Mouse (Mus musculus): ENCODE results near the gene Hist1h1b. TPM values are rescaled to one million over a fixed set of nuclear protein-coding genes. Genes with fewer than 3 reads are reported as not detected.

The Hist1h1b gene
- polyA plus RNA-seq (2014; fragmentation: Illumina TruSeq; extraction: RNeasy Lipid Tissue Mini Kit (QIAGEN cat#74804); ENCODE audit: insufficient read depth, low read depth, low replicate concordance), result not detected

GRCm38 (mm10) chr13:21779767-21780731 is at the start of gene Hist1h1b:
Gene Hist1h1b, minus strand, starts transcription at chr13:21780625.

DNA sequence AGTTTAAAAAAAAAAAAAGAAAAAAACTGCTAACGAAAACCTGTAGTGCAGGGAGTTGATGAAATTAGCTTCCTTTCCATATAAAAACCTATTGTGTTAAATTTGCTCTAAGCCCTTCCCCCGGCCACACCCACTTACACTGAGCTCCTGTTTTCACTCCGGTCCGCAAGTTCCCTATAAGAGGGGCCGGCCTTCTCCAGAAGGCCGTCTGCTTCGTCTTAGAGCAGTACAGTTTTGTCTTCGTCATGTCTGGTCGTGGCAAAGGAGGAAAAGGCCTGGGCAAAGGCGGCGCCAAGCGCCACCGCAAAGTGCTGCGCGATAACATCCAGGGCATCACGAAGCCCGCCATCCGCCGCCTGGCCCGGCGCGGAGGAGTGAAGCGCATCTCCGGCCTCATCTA is 31.1 kb upstream of the Hist1h1b start, which contains the start of gene Hist1h4m:
Gene Hist1h4m, plus strand, starts transcription at position 208 of the 400 bp plus-strand sequence.

DNA sequence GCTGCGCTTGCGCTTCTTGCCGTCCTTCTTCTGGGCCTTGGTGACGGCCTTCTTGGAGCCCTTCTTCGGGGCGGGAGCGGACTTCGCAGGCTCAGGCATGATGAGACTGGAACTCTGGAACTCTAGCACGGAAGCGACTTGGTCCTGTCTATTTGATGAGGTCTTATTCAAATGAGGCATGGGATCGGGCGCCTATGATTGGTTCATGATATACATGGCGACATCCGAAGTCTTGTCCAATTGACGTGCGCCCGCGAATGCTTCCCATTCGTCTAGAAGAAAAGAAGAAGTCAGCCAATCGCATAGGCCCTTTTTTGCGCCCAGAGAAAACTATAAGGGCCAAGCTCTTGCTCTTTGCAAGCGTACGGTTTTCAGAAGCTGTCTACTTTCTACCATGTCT is 29.6 kb upstream of the Hist1h1b start, which contains the start of the genes Hist1h2bq and Hist1h2ao:
Gene Hist1h2bq, minus strand, starts transcription at position 125 of the 400 bp plus-strand sequence.
Gene Hist1h2ao, plus strand, starts transcription at position 393 of the 400 bp plus-strand sequence.

GRCm38 (mm10) chr13:21786899-21787629 is 6.6 kb upstream of the Hist1h1b start, which contains the start of the genes Hist1h2an and Hist1h2bp:
Gene Hist1h2an, minus strand, starts transcription at chr13:21787218.
Gene Hist1h2bp, plus strand, starts transcription at chr13:21787461.

GRCm38 (mm10) chr13:21783255-21783617 is 2.8 kb upstream of the Hist1h1b start, which contains the start of gene Hist1h3i:
Gene Hist1h3i, minus strand, starts transcription at chr13:21783370.

GRCm38 (mm10) chr13:21753524-21754285 is 26.7 kb downstream of the Hist1h1b start, which contains the start of the genes Hist1h2ak and Hist1h2bn:
Gene Hist1h2ak, minus strand, starts transcription at chr13:21753827.
Gene Hist1h2bn, plus strand, starts transcription at chr13:21754123.

GRCm38 (mm10) chr13:21750159-21751017 is 30.0 kb downstream of the Hist1h1b start, which contains the start of gene Hist1h4k:
Gene Hist1h4k, minus strand, starts transcription at chr13:21750505.

GRCm38 (mm10) chr13:21734906-21735767 is 45.3 kb downstream of the Hist1h1b start, which contains the start of gene Hist1h4j:
Gene Hist1h4j, plus strand, starts transcription at chr13:21735064.

Other genes starting within 250 kb of the Hist1h1b start
- gene Zkscan8, start 249.5 kb downstream of the Hist1h1b start, polyA plus RNA-seq (2014; fragmentation: Illumina TruSeq; extraction: RNeasy Lipid Tissue Mini Kit (QIAGEN cat#74804); ENCODE audit: insufficient read depth, low read depth, low replicate concordance), result 1.7 TPM
- not detected for gene Olfr1366, start 237.8 kb downstream of the Hist1h1b start, polyA plus RNA-seq (2014; fragmentation: Illumina TruSeq; extraction: RNeasy Lipid Tissue Mini Kit (QIAGEN cat#74804); ENCODE audit: insufficient read depth, low read depth, low replicate concordance)
- gene Olfr1535, start 220.7 kb downstream of the Hist1h1b start, polyA plus RNA-seq (2014; fragmentation: Illumina TruSeq; extraction: RNeasy Lipid Tissue Mini Kit (QIAGEN cat#74804); ENCODE audit: insufficient read depth, low read depth, low replicate concordance), result not detected
- gene Olfr1364, start 198.9 kb downstream of the Hist1h1b start, polyA plus RNA-seq (2014; fragmentation: Illumina TruSeq; extraction: RNeasy Lipid Tissue Mini Kit (QIAGEN cat#74804); ENCODE audit: insufficient read depth, low read depth, low replicate concordance), result not detected
- gene Olfr1362, start 166.6 kb downstream of the Hist1h1b start, polyA plus RNA-seq (2014; fragmentation: Illumina TruSeq; extraction: RNeasy Lipid Tissue Mini Kit (QIAGEN cat#74804); ENCODE audit: insufficient read depth, low read depth, low replicate concordance), result not detected
- not detected for gene Olfr11, start 138.1 kb downstream of the Hist1h1b start, polyA plus RNA-seq (2014; fragmentation: Illumina TruSeq; extraction: RNeasy Lipid Tissue Mini Kit (QIAGEN cat#74804); ENCODE audit: insufficient read depth, low read depth, low replicate concordance)
- gene Olfr1361, start 117.2 kb downstream of the Hist1h1b start, polyA plus RNA-seq (2014; fragmentation: Illumina TruSeq; extraction: RNeasy Lipid Tissue Mini Kit (QIAGEN cat#74804); ENCODE audit: insufficient read depth, low read depth, low replicate concordance), result not detected
- not detected for gene Olfr1360, start 103.2 kb downstream of the Hist1h1b start, polyA plus RNA-seq (2014; fragmentation: Illumina TruSeq; extraction: RNeasy Lipid Tissue Mini Kit (QIAGEN cat#74804); ENCODE audit: insufficient read depth, low read depth, low replicate concordance)
- gene Olfr1359, start 82.5 kb downstream of the Hist1h1b start, polyA plus RNA-seq (2014; fragmentation: Illumina TruSeq; extraction: RNeasy Lipid Tissue Mini Kit (QIAGEN cat#74804); ENCODE audit: insufficient read depth, low read depth, low replicate concordance), result not detected
- gene Hist1h2bl, start 64.5 kb downstream of the Hist1h1b start, polyA plus RNA-seq (2014; fragmentation: Illumina TruSeq; extraction: RNeasy Lipid Tissue Mini Kit (QIAGEN cat#74804); ENCODE audit: insufficient read depth, low read depth, low replicate concordance), result not detected
- gene Hist1h2ai, start 64.2 kb downstream of the Hist1h1b start, polyA plus RNA-seq (2014; fragmentation: Illumina TruSeq; extraction: RNeasy Lipid Tissue Mini Kit (QIAGEN cat#74804); ENCODE audit: insufficient read depth, low read depth, low replicate concordance), result not detected
- gene Hist1h3h, start 63.0 kb downstream of the Hist1h1b start, polyA plus RNA-seq (2014; fragmentation: Illumina TruSeq; extraction: RNeasy Lipid Tissue Mini Kit (QIAGEN cat#74804); ENCODE audit: insufficient read depth, low read depth, low replicate concordance), result not detected
- gene Hist1h2bm, start 58.6 kb downstream of the Hist1h1b start, polyA plus RNA-seq (2014; fragmentation: Illumina TruSeq; extraction: RNeasy Lipid Tissue Mini Kit (QIAGEN cat#74804); ENCODE audit: insufficient read depth, low read depth, low replicate concordance), result not detected
- gene Hist1h4j, start 45.6 kb downstream of the Hist1h1b start, polyA plus RNA-seq (2014; fragmentation: Illumina TruSeq; extraction: RNeasy Lipid Tissue Mini Kit (QIAGEN cat#74804); ENCODE audit: insufficient read depth, low read depth, low replicate concordance), result not detected
- gene Hist1h4k, start 30.1 kb downstream of the Hist1h1b start, polyA plus RNA-seq (2014; fragmentation: Illumina TruSeq; extraction: RNeasy Lipid Tissue Mini Kit (QIAGEN cat#74804); ENCODE audit: insufficient read depth, low read depth, low replicate concordance), result not detected
- not detected for gene Hist1h2ak, start 26.8 kb downstream of the Hist1h1b start, polyA plus RNA-seq (2014; fragmentation: Illumina TruSeq; extraction: RNeasy Lipid Tissue Mini Kit (QIAGEN cat#74804); ENCODE audit: insufficient read depth, low read depth, low replicate concordance)
- gene Hist1h2bn, start 26.5 kb downstream of the Hist1h1b start, polyA plus RNA-seq (2014; fragmentation: Illumina TruSeq; extraction: RNeasy Lipid Tissue Mini Kit (QIAGEN cat#74804); ENCODE audit: insufficient read depth, low read depth, low replicate concordance), result not detected
- not detected for gene Hist1h3i, start 2.7 kb upstream of the Hist1h1b start, polyA plus RNA-seq (2014; fragmentation: Illumina TruSeq; extraction: RNeasy Lipid Tissue Mini Kit (QIAGEN cat#74804); ENCODE audit: insufficient read depth, low read depth, low replicate concordance)
- gene Hist1h2an, start 6.6 kb upstream of the Hist1h1b start, polyA plus RNA-seq (2014; fragmentation: Illumina TruSeq; extraction: RNeasy Lipid Tissue Mini Kit (QIAGEN cat#74804); ENCODE audit: insufficient read depth, low read depth, low replicate concordance), result not detected
- not detected for gene Hist1h2bp, start 6.8 kb upstream of the Hist1h1b start, polyA plus RNA-seq (2014; fragmentation: Illumina TruSeq; extraction: RNeasy Lipid Tissue Mini Kit (QIAGEN cat#74804); ENCODE audit: insufficient read depth, low read depth, low replicate concordance)
- 0.42 TPM for gene Hist1h2bq, start 29.6 kb upstream of the Hist1h1b start, polyA plus RNA-seq (2014; fragmentation: Illumina TruSeq; extraction: RNeasy Lipid Tissue Mini Kit (QIAGEN cat#74804); ENCODE audit: insufficient read depth, low read depth, low replicate concordance)
- gene Hist1h2ao, start 29.8 kb upstream of the Hist1h1b start, polyA plus RNA-seq (2014; fragmentation: Illumina TruSeq; extraction: RNeasy Lipid Tissue Mini Kit (QIAGEN cat#74804); ENCODE audit: insufficient read depth, low read depth, low replicate concordance), result not detected
- 1.4 TPM for gene Hist1h4m, start 31.1 kb upstream of the Hist1h1b start, polyA plus RNA-seq (2014; fragmentation: Illumina TruSeq; extraction: RNeasy Lipid Tissue Mini Kit (QIAGEN cat#74804); ENCODE audit: insufficient read depth, low read depth, low replicate concordance)
- gene Hist1h4n, start 51.6 kb upstream of the Hist1h1b start, polyA plus RNA-seq (2014; fragmentation: Illumina TruSeq; extraction: RNeasy Lipid Tissue Mini Kit (QIAGEN cat#74804); ENCODE audit: insufficient read depth, low read depth, low replicate concordance), result 1.0 TPM
- gene Hist1h2ap, start 52.9 kb upstream of the Hist1h1b start, polyA plus RNA-seq (2014; fragmentation: Illumina TruSeq; extraction: RNeasy Lipid Tissue Mini Kit (QIAGEN cat#74804); ENCODE audit: insufficient read depth, low read depth, low replicate concordance), result not detected
- not detected for gene Hist1h2br, start 53.1 kb upstream of the Hist1h1b start, polyA plus RNA-seq (2014; fragmentation: Illumina TruSeq; extraction: RNeasy Lipid Tissue Mini Kit (QIAGEN cat#74804); ENCODE audit: insufficient read depth, low read depth, low replicate concordance)
- gene Zfp184, start 164.5 kb upstream of the Hist1h1b start, polyA plus RNA-seq (2014; fragmentation: Illumina TruSeq; extraction: RNeasy Lipid Tissue Mini Kit (QIAGEN cat#74804); ENCODE audit: insufficient read depth, low read depth, low replicate concordance), result 1.2 TPM
- not detected for gene Pom121l2, start 200.6 kb upstream of the Hist1h1b start, polyA plus RNA-seq (2014; fragmentation: Illumina TruSeq; extraction: RNeasy Lipid Tissue Mini Kit (QIAGEN cat#74804); ENCODE audit: insufficient read depth, low read depth, low replicate concordance)
- not detected for gene Prss16, start 229.1 kb upstream of the Hist1h1b start, polyA plus RNA-seq (2014; fragmentation: Illumina TruSeq; extraction: RNeasy Lipid Tissue Mini Kit (QIAGEN cat#74804); ENCODE audit: insufficient read depth, low read depth, low replicate concordance)